Mouse (Mus musculus): ENCODE data around the gene Arl8a.
A peak's percentile ranks its signal among the peaks of the same experiment; 100 is the strongest.

The Arl8a gene

DNA sequence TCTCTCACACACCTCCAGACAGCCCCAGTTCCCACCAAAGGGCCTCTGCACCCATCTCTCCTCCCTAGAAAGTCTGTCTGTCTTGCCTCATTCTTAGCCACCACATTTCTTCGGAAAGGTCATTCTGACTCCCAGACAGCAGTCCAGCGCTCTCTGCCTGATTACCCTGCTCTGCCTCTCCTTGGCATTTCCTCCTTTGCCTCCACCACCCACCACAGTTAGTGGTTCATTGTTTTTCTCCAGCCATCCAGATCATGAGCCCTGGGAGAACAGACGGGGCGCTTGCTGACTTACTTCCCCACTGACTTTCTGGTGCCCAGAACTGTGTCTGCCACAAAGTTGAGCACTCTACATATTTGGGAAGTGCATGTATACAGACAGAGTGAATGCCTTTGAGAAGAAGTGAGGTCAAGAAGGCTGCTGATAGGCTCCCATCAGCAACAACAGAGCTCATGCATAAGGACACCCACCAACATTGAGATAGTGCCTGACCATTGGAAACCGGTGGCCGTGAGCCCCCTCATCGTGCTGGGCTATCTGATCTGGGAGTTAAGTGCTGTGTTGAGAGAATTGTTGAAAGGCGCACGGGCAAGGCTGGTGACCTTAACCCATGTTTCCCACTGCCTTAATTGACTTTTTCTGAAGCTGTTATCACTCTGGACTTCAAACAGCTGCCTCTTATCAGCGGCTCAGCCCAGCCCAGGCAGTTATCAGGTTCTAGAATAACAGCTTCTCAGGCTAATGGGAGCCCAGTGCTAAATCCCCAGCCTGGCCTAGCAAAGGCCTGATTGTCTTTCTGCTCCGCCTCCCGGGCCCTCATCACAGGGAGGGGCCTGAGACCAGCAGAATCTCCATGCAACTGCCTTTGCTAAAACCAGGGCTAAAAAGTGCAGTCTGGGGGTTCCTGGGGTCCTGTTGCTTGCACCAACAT, 57.8 kb downstream of the Arl8a start:
- peak; percentile 59 for DNase-seq

GRCm38 (mm10) chr1:135205257-135205656, 58.6 kb downstream of the Arl8a start:
- no peak for DNase-seq
